Mouse (Mus musculus) E14TG2a.4 (cell line): Measurements from ENCODE around the gene Olfr559.

Source experiments
- CTCF ChIP-seq: conservative IDR thresholded peaks from 2 replicates; pipeline ENCODE4 v1.5.1; 2014; ENCODE audit warnings: low read length
- POU5F1 ChIP-seq: IDR thresholded peaks from 2 replicates; pipeline ENCODE4 v1.6.1; 2014; ENCODE audit warnings: low read length, borderline replicate concordance

DNA sequence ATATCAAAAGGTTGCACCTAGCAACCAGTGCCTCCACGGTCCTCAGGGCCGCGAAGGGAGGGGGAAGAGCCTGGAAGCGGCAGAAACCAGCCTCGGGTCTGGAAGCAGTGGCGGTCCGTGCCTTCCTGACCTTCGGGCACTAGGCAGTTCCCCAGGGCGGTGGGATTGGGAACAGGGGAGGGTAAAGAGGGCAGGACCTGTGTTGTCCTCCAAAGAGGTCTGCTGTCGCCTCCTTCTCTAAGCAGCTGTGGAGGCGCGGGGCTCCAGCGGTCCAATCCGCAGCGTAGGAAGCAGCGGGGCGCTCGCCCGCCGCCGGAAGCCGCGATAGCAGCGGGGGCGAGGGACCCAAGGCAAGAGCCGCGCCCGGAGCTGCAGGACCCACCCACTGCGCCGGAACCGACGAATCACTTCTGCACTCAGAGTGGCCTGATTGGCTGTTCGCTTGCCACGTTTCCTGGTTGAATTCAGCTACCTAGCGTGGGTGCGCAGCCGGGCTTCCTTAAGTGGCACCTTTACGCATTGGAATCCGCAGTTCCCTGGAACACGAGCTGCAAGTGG, 40.3 kb downstream of the Olfr559 start, which contains the start of gene Trim68:
- no peak for TF ChIP-seq CTCF
- TF ChIP-seq POU5F1: no peak
